Mouse (Mus musculus) CH12.LX (cell line): ENCODE results near the gene Dpp10. TPM values are rescaled to one million over a fixed set of nuclear protein-coding genes. Genes with fewer than 3 reads are reported as not detected.

Experiments
- DNase-seq: peaks from one replicate; pipeline ENCODE4 v3.0.0-alpha.2; 2013; ENCODE audit errors: extremely low read depth
- H3K27ac ChIP-seq: 2 replicates; pipeline ENCODE4 v1.5.1; 2012; ENCODE audit warnings: low read depth, mild to moderate bottlenecking, control low read depth, moderate library complexity; ENCODE audit not compliant: insufficient read depth
- H3K27me3 ChIP-seq: replicated peaks from 2 replicates; pipeline ENCODE3; 2012; ENCODE audit warnings: inconsistent platforms
- H3K36me3 ChIP-seq, 2 experiments: replicated peaks in 1 of 2; 2 replicates each; pipeline versions ENCODE3 to v1.6.1; 2012; ENCODE audit warnings: inconsistent platforms in 1 of 2, low read length in 1 of 2, mild to moderate bottlenecking in 1 of 2, mixed read lengths in 1 of 2, moderate library complexity in 1 of 2; ENCODE audit not compliant: control insufficient read depth in 1 of 2, insufficient read depth in 1 of 2
- H3K4me1 ChIP-seq, 2 experiments: 2 replicates each; pipeline ENCODE4 v1.6.1; 2012; ENCODE audit warnings: inconsistent platforms in 1 of 2, moderate library complexity in 1 of 2; ENCODE audit not compliant: insufficient read depth in 2 of 2, control insufficient read depth in 1 of 2
- H3K4me2 ChIP-seq: 2 replicates; pipeline ENCODE4 v1.6.1; 2012; ENCODE audit warnings: low read depth, mild to moderate bottlenecking, control low read depth; ENCODE audit not compliant: poor library complexity, insufficient read depth, severe bottlenecking
- H3K4me3 ChIP-seq, 3 experiments: fragments of 150-350 bp in 1 of 3; sonication (generic) in 1 of 3; replicated peaks in 1 of 3; 2 replicates each; pipeline versions ENCODE3 to v1.5.1; 2011 to 2012; ENCODE audit warnings: low read depth in 2 of 3, low read length in 2 of 3, mild to moderate bottlenecking in 2 of 3, moderate library complexity in 2 of 3, control low read depth in 1 of 3, improper control_type of control experiment in 1 of 3, inconsistent platforms in 1 of 3, mixed read lengths in 1 of 3; ENCODE audit not compliant: poor library complexity in 1 of 3
- H3K79me2 ChIP-seq: replicated peaks from 2 replicates; pipeline ENCODE4 v1.6.1; 2012; ENCODE audit warnings: mild to moderate bottlenecking, moderate library complexity; ENCODE audit not compliant: control insufficient read depth, poor library complexity, insufficient read depth, severe bottlenecking; ENCODE audit errors: extremely low read depth
- H3K9ac ChIP-seq: 2 replicates; pipeline ENCODE4 v1.6.1; 2012; ENCODE audit warnings: low read depth, mild to moderate bottlenecking, control low read depth, moderate library complexity; ENCODE audit not compliant: insufficient read depth
- H3K9me3 ChIP-seq: replicated peaks from 2 replicates; pipeline ENCODE3; 2012; ENCODE audit warnings: low read length, inconsistent platforms, mixed read lengths
- BHLHE40 ChIP-seq: IDR thresholded peaks from 2 replicates; pipeline ENCODE4 v1.6.1; 2011; ENCODE audit warnings: mild to moderate bottlenecking, low read depth, low read length, improper control_type of control experiment
- CHD1 ChIP-seq: IDR thresholded peaks from 2 replicates; pipeline ENCODE4 v1.6.1; 2012; ENCODE audit warnings: low read depth, low read length, improper control_type of control experiment, inconsistent platforms
- CHD2 ChIP-seq: IDR thresholded peaks from 2 replicates; pipeline ENCODE4 v1.6.1; 2011; ENCODE audit warnings: low read length, improper control_type of control experiment
- CTCF ChIP-seq, 2 experiments: IDR thresholded peaks in 1 of 2; conservative IDR thresholded peaks in 1 of 2; 2 replicates each; pipeline ENCODE4 v1.5.1; 2011 to 2012; ENCODE audit warnings: low read depth in 2 of 2, low read length in 2 of 2, improper control_type of control experiment in 1 of 2, inconsistent platforms in 1 of 2, mild to moderate bottlenecking in 1 of 2, moderate library complexity in 1 of 2
- E2F4 ChIP-seq: IDR thresholded peaks from 2 replicates; pipeline ENCODE4 v1.6.1; 2011; ENCODE audit warnings: low read depth, low read length, improper control_type of control experiment; ENCODE audit not compliant: insufficient replicate concordance
- EP300 ChIP-seq: IDR thresholded peaks from 2 replicates; pipeline ENCODE4 v1.6.1; 2011; ENCODE audit warnings: low read length, improper control_type of control experiment
- GABPA ChIP-seq: IDR thresholded peaks from 2 replicates; pipeline ENCODE4 v1.6.1; 2012; ENCODE audit warnings: low read depth, low read length, improper control_type of control experiment, inconsistent platforms; ENCODE audit not compliant: insufficient replicate concordance
- HCFC1 ChIP-seq: IDR thresholded peaks from 2 replicates; pipeline ENCODE4 v1.6.1; 2012; ENCODE audit warnings: low read depth, mild to moderate bottlenecking, inconsistent platforms, low read length, improper control_type of control experiment
- IRF4 ChIP-seq: IDR thresholded peaks from 2 replicates; pipeline ENCODE4 v1.6.1; 2014; ENCODE audit warnings: low read depth, mild to moderate bottlenecking, inconsistent platforms, low read length, improper control_type of control experiment
- JUND ChIP-seq: conservative IDR thresholded peaks from 2 replicates; pipeline ENCODE4 v1.6.1; 2011; ENCODE audit warnings: low read depth, low read length, improper control_type of control experiment
- MAX ChIP-seq: IDR thresholded peaks from 2 replicates; pipeline ENCODE4 v1.6.1; 2011; ENCODE audit warnings: low read length, improper control_type of control experiment
- MXI1 ChIP-seq: IDR thresholded peaks from 2 replicates; pipeline ENCODE4 v1.6.1; 2011; ENCODE audit warnings: mild to moderate bottlenecking, low read depth, low read length, improper control_type of control experiment
- NRF1 ChIP-seq: IDR thresholded peaks from 2 replicates; pipeline ENCODE4 v1.6.1; 2014; ENCODE audit warnings: low read depth, mild to moderate bottlenecking, inconsistent platforms, low read length, improper control_type of control experiment, moderate library complexity
- PAX5 ChIP-seq: IDR thresholded peaks from 2 replicates; pipeline ENCODE4 v1.6.1; 2012; ENCODE audit warnings: low read length, inconsistent platforms, mixed read lengths
- POLR2AphosphoS2 ChIP-seq: IDR thresholded peaks from 2 replicates; pipeline ENCODE4 v1.6.1; 2011; ENCODE audit warnings: low read depth, low read length, improper control_type of control experiment
- RAD21 ChIP-seq: IDR thresholded peaks from 2 replicates; pipeline ENCODE4 v1.6.1; 2011; ENCODE audit warnings: low read depth, mild to moderate bottlenecking, low read length, improper control_type of control experiment, moderate library complexity
- UBTF ChIP-seq: IDR thresholded peaks from 2 replicates; pipeline ENCODE4 v1.6.1; 2012; ENCODE audit warnings: low read depth, mild to moderate bottlenecking, inconsistent platforms, low read length, improper control_type of control experiment, moderate library complexity
- USF1 ChIP-seq: IDR thresholded peaks from 2 replicates; pipeline ENCODE4 v1.6.1; 2014; ENCODE audit warnings: low read depth, mild to moderate bottlenecking, inconsistent platforms, low read length, improper control_type of control experiment
- dilution Hi-C: fragments of 300-500 bp; cut with MboI; formaldehyde crosslinking; loops from 2 replicates; pipeline ENCODE4 v1.14.3; 2020; ENCODE audit warnings: low sequenced_read_pairs; ENCODE audit not compliant: extremely low pct_unique_long_range_greater_than_20kb, extremely low pct_ligation_motif_present
- in situ Hi-C: fragments of 300-500 bp; cut with MboI; formaldehyde crosslinking; loops from 3 replicates; pipeline ENCODE4 v1.14.3; 2019; ENCODE audit warnings: low sequenced_read_pairs, low pct_ligation_motif_present, low pct_unique_long_range_greater_than_20kb, mixed read lengths
- polyA plus RNA-seq: library from polyadenylated mRNA; unstranded; fragments of >175 nt; gene quantifications from 2 replicates; pipeline ENCODE4 v1.2.1, GENCODE M21; 2012; ENCODE audit warnings: low read depth; ENCODE audit not compliant: insufficient read length
- total RNA-seq, 2 experiments: library from RNA; depleted of rRNA; stranded (reverse); fragments of 300-350 nt in 1 of 2; fragments of >200 nt in 1 of 2; gene quantifications; 2 replicates each; pipeline ENCODE4 v1.2.3; 2012 to 2014

The Dpp10 gene
- total and polyA plus RNA-seq, 3 experiments, result 0.01 TPM; not detected in 2

- dilution Hi-C loops, result no loop called here
- peaks cover 19% of the 10 kb centered on the region for H3K9me3 ChIP-seq
- H3K4me2 ChIP-seq, result no peak overlapping the region
- no peak overlapping the region for H3K4me3 ChIP-seq
- no peak overlapping the region for H3K9ac ChIP-seq
- TF ChIP-seq PAX5 (no peak), POLR2AphosphoS2 (no peak), MAX (no peak), IRF4 (no peak), BHLHE40 (no peak), CHD2 (no peak), RAD21 (no peak), UBTF (no peak), E2F4 (no peak), USF1 (no peak), CHD1 (no peak), CTCF (conservative IDR thresholded peaks at IDR 0.05 in 1 of 2, IDR thresholded peaks at IDR 0.05 in 1 of 2; ENCODE audit: low read depth in 2 of 2, low read length in 2 of 2) (no peak), JUND (no peak), HCFC1 (no peak)
- in situ Hi-C loops, result no loop called here
- H3K4me1 ChIP-seq, result no peaks in the 10 kb centered on the region
- H3K27ac ChIP-seq, result no peak overlapping the region
- no peak for DNase-seq
- no peaks in the 10 kb centered on the region for H3K27me3 ChIP-seq
- H3K36me3 ChIP-seq, result no peaks in the 10 kb centered on the region
- no peaks in the 10 kb centered on the region for H3K79me2 ChIP-seq
These were observed 577.6 kb downstream of the Dpp10 start for GRCm38 (mm10) chr1:123467729-123468128.

- DNase-seq, result no peak
- Histone ChIP-seq H3K36me3 (no peaks in the 10 kb centered on the region), H3K27me3 (no peaks in the 10 kb centered on the region), H3K27ac (no peak overlapping the region), H3K4me2 (no peak overlapping the region), H3K79me2 (no peaks in the 10 kb centered on the region), H3K9ac (no peak overlapping the region), H3K4me3 (no peak overlapping the region), H3K4me1 (no peaks in the 10 kb centered on the region), H3K9me3 (peaks cover 12% of the 10 kb centered on the region)
- TF ChIP-seq GABPA, result no peak
- no peak for TF ChIP-seq NRF1
- TF ChIP-seq CTCF (conservative IDR thresholded peaks at IDR 0.05 in 1 of 2, IDR thresholded peaks at IDR 0.05 in 1 of 2; ENCODE audit: low read depth in 2 of 2, low read length in 2 of 2), result 0 out of 4 replicates have a peak, but pooled peaks of 1 of the 2 experiments have one; percentile 5
- TF ChIP-seq MXI1, result no peak
- no peak for TF ChIP-seq EP300
- dilution Hi-C loops (no loop called here), in situ Hi-C loops (no loop called here)
These were observed 631.2 kb downstream of the Dpp10 start for GRCm38 (mm10) chr1:123414163-123414562.
